Mouse (Mus musculus) intestine, postnatal 0 days (tissue): ENCODE results near the gene Rgs7bp. TPM values are rescaled to one million over a fixed set of nuclear protein-coding genes. Genes with fewer than 3 reads are reported as not detected.

Experiments used
- ATAC-seq: fragments of 200-750 bp; cut with Nextera tagmentation; 2 replicates; pipeline ENCODE4 v1.8.0; 2017; ENCODE audit warnings: mild to moderate bottlenecking, moderate TSS enrichment, moderate library complexity
- H3K27ac ChIP-seq: fragments of 300-500 bp; sonication (generic); 2 replicates; pipeline ENCODE4 v1.5.1; 2014; ENCODE audit warnings: mild to moderate bottlenecking, low read depth, low read length, moderate library complexity
- H3K27me3 ChIP-seq: fragments of 300-500 bp; sonication (generic); replicated peaks from 2 replicates; pipeline ENCODE4 v1.6.1; 2014; ENCODE audit warnings: low read length, mixed read lengths; ENCODE audit not compliant: control insufficient read depth, insufficient read depth
- H3K36me3 ChIP-seq: fragments of 300-500 bp; sonication (generic); 2 replicates; pipeline ENCODE4 v1.6.1; 2014; ENCODE audit warnings: mild to moderate bottlenecking, moderate library complexity; ENCODE audit not compliant: control insufficient read depth, insufficient read depth
- H3K4me1 ChIP-seq: fragments of 300-500 bp; sonication (generic); replicated peaks from 2 replicates; pipeline ENCODE4 v1.6.1; 2014; ENCODE audit warnings: antibody characterized with exemption, low read length, mixed read lengths; ENCODE audit not compliant: control insufficient read depth, insufficient read depth
- H3K4me2 ChIP-seq: fragments of 300-500 bp; sonication (generic); replicated peaks from 2 replicates; pipeline ENCODE4 v1.6.1; 2014; ENCODE audit warnings: low read depth, mild to moderate bottlenecking, moderate library complexity
- H3K4me3 ChIP-seq: fragments of 300-500 bp; sonication (generic); 2 replicates; pipeline ENCODE4 v1.5.1; 2014; ENCODE audit warnings: low read depth, low read length
- H3K9ac ChIP-seq: fragments of 300-500 bp; sonication (generic); 2 replicates; pipeline ENCODE4 v1.6.1; 2014; ENCODE audit warnings: mild to moderate bottlenecking, low read depth, low read length
- H3K9me3 ChIP-seq: fragments of 300-500 bp; sonication (generic); 2 replicates; pipeline ENCODE4 v1.6.1; 2016; ENCODE audit warnings: mixed run types; ENCODE audit not compliant: control insufficient read depth
- CTCF ChIP-seq: sonication (generic); IDR thresholded peaks from 2 replicates; pipeline ENCODE4 v1.5.1; 2016; ENCODE audit warnings: low read depth, mild to moderate bottlenecking, control low read depth, antibody characterized with exemption, moderate library complexity
- WGBS: fragments of 180-500 bp; shearing (Covaris S2); extraction: QIAGEN DNeasy Blood & Tissue Kit; methylation state at CpG from one replicate; pipeline ENCODE4 v1.1.7; 2014; 5-methylcytosine and 5-hydroxymethylcytosine counted together
- polyA plus RNA-seq: library from polyadenylated mRNA; unstranded; fragments of >200 nt; fragmentation: Nextera tagmentation; extraction: Ambion mirVana; gene quantifications from 2 replicates; pipeline ENCODE4 v1.2.1, GENCODE M21; 2015

Gene Rgs7bp
- polyA plus RNA-seq, 1 experiment from 2014 or later, result 1.9 TPM

- H3K27ac ChIP-seq, result no peak overlapping the region
- TF ChIP-seq CTCF, result no peak
Observed at GRCm38 (mm10) chr13:105016577-105016976, 38.2 kb downstream of the Rgs7bp start.

GRCm38 (mm10) chr13:105015710-105016404 is 38.9 kb downstream of the Rgs7bp start:
- no peak overlapping the region for H3K4me3 ChIP-seq
- no peak for TF ChIP-seq CTCF
- no peak overlapping the region for H3K27ac ChIP-seq
- ATAC-seq, result no peak
- H3K27me3 ChIP-seq, result no peaks in the 10 kb centered on the region
- no peaks in the 10 kb centered on the region for H3K4me1 ChIP-seq
- no peaks in the 10 kb centered on the region for H3K9me3 ChIP-seq
- no peak overlapping the region for H3K9ac ChIP-seq
- WGBS, result 73% methylated on average over 8 of the region's 8 CpGs
- no peaks in the 10 kb centered on the region for H3K36me3 ChIP-seq
- H3K4me2 ChIP-seq, result no peak overlapping the region

More at GRCm38 (mm10) chr13:105016577-105016976, 38.2 kb downstream of the Rgs7bp start:
- H3K36me3 ChIP-seq, result no peaks in the 10 kb centered on the region
- no peak overlapping the region for H3K4me3 ChIP-seq
- no peaks in the 10 kb centered on the region for H3K4me1 ChIP-seq
- no peaks in the 10 kb centered on the region for H3K9me3 ChIP-seq
- H3K4me2 ChIP-seq, result no peak overlapping the region
- no peak overlapping the region for H3K9ac ChIP-seq
- no peak for ATAC-seq
- no peaks in the 10 kb centered on the region for H3K27me3 ChIP-seq
- whole genome bisulfite sequencing, result 74% methylated on average over 9 of the region's 9 CpGs

- Histone ChIP-seq H3K27me3 (no peaks in the 10 kb centered on the region), H3K9ac (no peak overlapping the region), H3K4me3 (no peak overlapping the region), H3K36me3 (no peaks in the 10 kb centered on the region), H3K9me3 (no peaks in the 10 kb centered on the region), H3K4me1 (no peaks in the 10 kb centered on the region), H3K4me2 (no peak overlapping the region), H3K27ac (no peak overlapping the region)
- no peak for TF ChIP-seq CTCF
- WGBS, result 87% methylated on average over 5 of the region's 5 CpGs
- ATAC-seq, result no peak
Observed at GRCm38 (mm10) chr13:105011300-105011699, 43.4 kb downstream of the Rgs7bp start.

- no peaks in the 10 kb centered on the region for H3K36me3 ChIP-seq
- no peak overlapping the region for H3K27ac ChIP-seq
- H3K27me3 ChIP-seq, result no peaks in the 10 kb centered on the region
- no peaks in the 10 kb centered on the region for H3K4me1 ChIP-seq
- H3K9ac ChIP-seq, result no peak overlapping the region
- H3K4me2 ChIP-seq, result no peak overlapping the region
- H3K4me3 ChIP-seq, result no peak overlapping the region
- no peak for ATAC-seq
- 91% methylated on average over 2 of the region's 2 CpGs for WGBS
- H3K9me3 ChIP-seq, result no peaks in the 10 kb centered on the region
- no peak for TF ChIP-seq CTCF
Observed at GRCm38 (mm10) chr13:105008891-105009290, 45.8 kb downstream of the Rgs7bp start.

- Histone ChIP-seq H3K9me3 (no peaks in the 10 kb centered on the region), H3K4me1 (no peaks in the 10 kb centered on the region), H3K4me2 (no peak overlapping the region), H3K9ac (no peak overlapping the region), H3K27ac (no peak overlapping the region), H3K27me3 (no peaks in the 10 kb centered on the region), H3K36me3 (no peaks in the 10 kb centered on the region), H3K4me3 (no peak overlapping the region)
- 60% methylated on average over 2 of the region's 2 CpGs for WGBS
- no peak for TF ChIP-seq CTCF
- ATAC-seq, result no peak
Observed at GRCm38 (mm10) chr13:105002831-105003157, 51.9 kb downstream of the Rgs7bp start.

- Histone ChIP-seq H3K4me2 (no peak overlapping the region), H3K36me3 (no peaks in the 10 kb centered on the region), H3K9me3 (no peaks in the 10 kb centered on the region), H3K27me3 (no peaks in the 10 kb centered on the region), H3K4me1 (no peaks in the 10 kb centered on the region), H3K4me3 (no peak overlapping the region), H3K9ac (no peak overlapping the region), H3K27ac (no peak overlapping the region)
- 76% methylated on average over 5 of the region's 5 CpGs for WGBS
- no peak for TF ChIP-seq CTCF
- no peak for ATAC-seq
Observed at GRCm38 (mm10) chr13:105002132-105002830, 52.4 kb downstream of the Rgs7bp start.
